Mouse (Mus musculus) ZHBTc4 (cell line): ENCODE results near the gene Olfr548-ps1.
"Not testable (repeated sequence)": the region's sequence is repeated elsewhere in the genome, so short reads cannot be mapped to it uniquely, and the experiment has no call there.

Source experiments
- DNase-seq: peaks from one replicate; pipeline ENCODE4 v3.0.0-alpha.2; 2011; ENCODE audit warnings: low read depth, low spot score

Olfr548-ps1 gene

DNA sequence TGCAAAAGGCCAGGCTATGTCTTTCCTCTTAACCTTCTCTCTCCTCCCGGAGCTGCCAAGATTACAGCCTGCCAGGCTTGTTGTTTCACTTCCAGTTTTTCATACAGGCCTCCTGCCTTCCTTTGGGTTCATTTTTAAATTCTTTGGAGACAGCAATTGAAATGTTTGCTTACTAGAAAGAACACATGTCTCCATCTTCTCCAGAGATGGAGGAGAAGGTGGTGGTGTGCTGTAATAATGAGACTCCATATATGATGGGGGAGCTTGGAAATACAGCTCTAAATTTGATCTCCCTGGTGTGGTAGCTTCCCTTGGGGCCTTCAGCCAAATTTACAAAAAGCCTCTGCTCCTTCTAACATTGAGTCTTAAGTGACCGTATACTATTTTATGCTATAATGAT lies at the start of gene Olfr548-ps1:
TSS of gene Olfr548-ps1 (plus strand) at position 301 of the 400 bp plus-strand sequence.
- no peak for DNase-seq

DNA sequence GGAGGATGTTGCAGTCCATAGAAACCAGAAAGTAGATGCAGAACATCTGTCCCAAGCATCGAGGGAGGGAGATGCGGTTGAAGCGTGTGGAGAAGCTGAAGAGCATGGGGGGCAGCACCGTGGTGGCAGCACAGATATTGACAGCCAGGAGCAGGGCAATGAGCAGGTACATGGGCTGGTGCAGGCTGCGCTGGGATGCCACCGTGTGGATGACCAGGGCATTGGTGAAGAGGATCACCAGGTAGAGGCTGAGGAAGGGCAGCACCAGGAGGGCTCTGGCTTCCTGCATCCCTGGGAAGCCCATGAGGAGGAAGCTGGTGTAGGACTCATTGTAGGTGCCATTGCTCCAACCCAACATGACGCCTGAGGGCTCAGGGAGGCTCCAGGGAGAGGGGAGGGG lies 46.3 kb upstream of the Olfr548-ps1 start:
- not testable (repeated sequence) for DNase-seq

DNA sequence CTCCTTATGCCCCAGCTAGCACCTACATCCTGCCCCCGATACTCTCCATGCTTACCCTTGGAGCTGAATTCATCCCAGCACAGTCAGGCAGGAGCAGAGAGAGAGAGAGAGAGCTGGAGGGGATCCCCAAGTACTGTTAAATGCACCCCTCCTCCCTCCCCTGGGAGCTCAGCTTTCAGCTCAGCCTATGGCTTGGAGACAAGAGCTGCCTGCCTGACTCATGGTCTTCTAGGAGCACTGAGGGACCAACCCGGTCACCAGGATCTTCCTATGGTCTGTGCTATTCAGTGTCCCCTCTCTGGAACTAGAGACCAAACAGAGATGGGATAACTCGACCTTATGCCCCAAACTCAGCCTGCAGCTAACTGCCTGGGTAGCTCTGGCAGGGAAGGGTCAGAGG lies 41.2 kb upstream of the Olfr548-ps1 start, which contains the start of gene Olfr545:
TSS of gene Olfr545 (minus strand) at position 101 of the 400 bp plus-strand sequence.
- no peak for DNase-seq

DNA sequence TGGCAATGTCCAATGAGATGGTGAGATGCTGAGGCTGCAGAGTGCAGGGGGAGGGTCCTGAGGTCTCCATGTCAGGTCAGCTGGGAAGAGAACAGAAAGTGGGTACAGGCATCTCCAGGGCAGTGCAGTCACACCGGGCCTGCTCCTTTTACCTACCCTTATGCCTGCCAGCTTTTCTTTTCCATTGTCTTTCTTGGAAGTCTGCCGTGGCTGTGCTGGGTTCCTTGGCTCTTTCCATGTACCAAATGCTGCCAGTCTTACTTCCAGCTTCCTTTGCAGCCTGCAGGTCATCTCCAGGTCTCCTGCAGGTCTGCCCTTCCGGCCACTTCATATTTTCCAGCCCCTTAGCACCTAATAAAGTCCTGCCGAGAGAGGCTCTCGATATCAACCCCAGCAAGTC lies 38.7 kb upstream of the Olfr548-ps1 start:
- no peak for DNase-seq

DNA sequence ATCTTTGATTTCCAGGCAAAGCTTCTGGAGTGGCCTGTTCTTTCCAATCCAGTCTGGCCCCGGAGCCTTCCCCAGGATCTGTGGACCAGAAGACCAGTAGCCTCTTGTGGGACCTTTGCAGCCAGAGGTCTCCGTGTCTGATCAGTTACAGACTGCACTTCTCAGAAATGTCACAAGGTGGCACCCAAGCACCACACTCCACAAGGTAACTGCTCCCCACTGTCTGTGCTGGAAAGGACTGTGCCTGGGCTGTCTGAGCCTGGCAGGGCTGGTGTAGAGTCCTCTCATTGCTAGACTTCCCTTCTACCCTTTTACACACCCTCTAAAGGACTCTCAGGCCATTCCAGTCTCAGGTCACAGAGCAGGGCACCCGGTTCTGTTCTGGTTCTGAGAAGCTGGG lies 33.8 kb upstream of the Olfr548-ps1 start:
- DNase-seq: peak; percentile 81

DNA sequence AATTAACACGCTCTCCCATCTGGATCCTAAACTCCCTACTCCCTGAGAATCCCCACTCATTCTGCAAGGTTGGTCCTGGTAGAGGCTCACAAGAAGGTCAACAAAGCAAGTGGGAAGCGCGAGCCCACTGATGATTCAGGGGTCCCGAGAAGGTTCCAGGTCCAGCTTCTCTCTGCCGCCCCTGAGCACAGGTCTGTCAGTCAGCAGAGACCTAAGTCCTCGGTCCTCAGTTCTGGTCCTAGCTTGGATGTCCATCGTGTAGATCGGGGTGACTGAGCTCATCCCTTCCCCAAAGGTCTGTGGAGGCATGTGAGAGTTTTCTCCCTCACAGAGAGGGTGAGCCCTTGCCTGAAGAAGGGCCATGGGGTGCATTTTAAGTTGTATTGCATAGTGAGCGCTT lies 32.6 kb upstream of the Olfr548-ps1 start:
- DNase-seq: no peak

DNA sequence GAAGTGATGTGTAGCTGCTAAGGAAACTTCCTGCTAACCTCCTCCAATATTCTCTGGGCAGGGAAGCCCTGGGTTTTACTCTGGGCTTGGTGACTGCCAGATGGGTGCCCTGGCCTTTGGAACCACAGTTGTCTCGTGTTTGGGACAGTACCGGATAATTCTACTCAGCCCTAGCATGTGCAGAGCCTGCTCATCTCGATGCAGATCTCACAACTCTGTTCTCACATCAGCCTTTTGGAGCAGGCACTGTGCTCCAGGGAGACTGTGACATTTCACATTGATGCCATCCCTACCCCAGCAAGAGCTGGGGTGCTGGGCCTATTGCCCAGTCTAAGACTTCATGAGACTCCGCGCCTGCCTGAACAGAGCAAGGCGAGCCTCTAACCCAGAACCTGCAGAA lies 32.0 kb upstream of the Olfr548-ps1 start:
- DNase-seq: no peak

DNA sequence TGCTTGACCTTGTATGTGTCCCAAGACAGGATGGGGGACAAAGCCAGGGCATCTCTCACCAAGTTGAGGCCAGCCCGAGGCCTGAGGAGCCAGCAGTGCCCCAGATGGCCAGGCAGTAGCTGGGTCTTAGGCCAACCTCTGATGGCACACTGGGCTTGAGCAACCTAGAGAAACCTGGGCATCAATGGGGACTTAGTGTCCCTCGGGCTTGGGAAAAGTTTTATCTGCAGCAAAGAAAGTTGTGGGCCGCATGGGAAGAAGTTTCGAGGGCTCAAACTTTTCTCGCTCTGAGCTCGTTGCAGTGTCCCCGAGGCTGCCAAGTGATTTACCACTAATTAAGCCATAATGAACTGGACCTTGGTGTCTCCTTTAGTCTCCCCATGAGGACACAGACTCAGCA lies 31.0 kb upstream of the Olfr548-ps1 start:
- no peak for DNase-seq

DNA sequence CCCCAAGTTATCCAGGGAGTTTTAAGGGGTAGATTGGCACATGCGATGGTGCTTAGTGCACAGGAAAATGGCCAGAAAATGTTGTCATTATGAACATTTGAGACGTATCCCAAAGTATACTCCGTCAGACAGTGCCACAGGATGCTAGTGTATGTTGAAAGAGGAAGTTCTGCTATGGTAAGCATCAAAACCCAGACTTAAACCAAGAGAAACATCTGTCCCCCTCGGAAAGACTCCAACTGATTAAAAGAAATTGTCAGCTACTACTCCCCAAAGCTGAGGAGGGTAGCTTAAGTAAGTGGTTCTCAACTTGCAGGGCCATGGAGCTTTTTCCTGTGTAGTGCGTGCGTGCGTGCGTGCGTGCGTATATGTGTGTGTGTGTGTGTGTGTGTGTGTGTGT lies 28.8 kb upstream of the Olfr548-ps1 start:
- DNase-seq: no peak

DNA sequence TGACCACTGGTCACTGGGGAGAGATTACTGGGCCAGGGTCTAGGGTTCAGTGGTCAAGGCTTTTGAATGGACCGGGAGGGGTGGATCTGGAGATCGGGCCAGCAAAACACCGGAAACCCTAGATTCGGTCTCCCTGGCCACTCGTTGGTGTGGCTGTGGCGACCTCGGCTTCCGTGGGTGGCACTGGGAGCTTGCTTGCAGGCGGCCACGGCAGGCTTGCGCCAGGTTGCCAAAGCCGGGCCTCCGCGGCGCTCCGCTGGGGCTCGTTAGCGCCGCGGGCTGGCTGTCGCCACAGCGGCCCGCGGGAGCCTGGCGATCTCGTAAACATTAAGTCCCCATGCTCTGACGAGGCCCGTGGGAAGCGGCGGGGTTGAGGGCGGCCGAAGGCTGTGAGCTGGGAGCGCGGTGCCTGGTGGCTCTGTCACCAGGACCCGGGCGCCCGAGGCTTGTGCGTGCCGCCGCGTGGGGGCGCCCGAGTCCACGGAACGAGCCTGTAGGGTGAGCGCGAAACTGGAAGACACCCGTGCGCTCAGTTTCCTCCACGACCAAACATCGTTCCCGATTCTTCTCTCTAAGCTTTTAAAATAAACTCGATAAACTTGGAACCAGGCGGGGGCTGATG lies 27.8 kb upstream of the Olfr548-ps1 start:
- peak; percentile 95 for DNase-seq

DNA sequence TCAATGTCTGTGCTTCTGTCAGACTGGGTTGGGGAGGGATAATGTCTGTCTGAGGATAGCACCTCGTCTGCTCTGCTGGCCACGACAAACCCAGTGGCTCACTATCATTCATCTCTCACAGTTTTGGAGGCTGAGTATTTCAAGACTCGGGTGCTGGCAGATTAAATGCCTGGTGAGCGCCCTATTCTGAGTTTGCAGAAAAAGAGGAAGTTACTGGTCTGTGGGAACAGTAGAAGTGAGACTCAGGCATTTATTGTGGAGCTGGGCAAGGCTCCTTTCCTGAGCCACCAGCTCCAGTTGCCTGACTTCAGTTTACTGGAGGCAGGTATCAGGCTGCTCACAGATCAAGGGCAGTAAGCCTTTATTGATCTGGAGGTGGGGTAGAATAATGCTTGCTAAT lies 26.6 kb upstream of the Olfr548-ps1 start:
- no peak for DNase-seq

DNA sequence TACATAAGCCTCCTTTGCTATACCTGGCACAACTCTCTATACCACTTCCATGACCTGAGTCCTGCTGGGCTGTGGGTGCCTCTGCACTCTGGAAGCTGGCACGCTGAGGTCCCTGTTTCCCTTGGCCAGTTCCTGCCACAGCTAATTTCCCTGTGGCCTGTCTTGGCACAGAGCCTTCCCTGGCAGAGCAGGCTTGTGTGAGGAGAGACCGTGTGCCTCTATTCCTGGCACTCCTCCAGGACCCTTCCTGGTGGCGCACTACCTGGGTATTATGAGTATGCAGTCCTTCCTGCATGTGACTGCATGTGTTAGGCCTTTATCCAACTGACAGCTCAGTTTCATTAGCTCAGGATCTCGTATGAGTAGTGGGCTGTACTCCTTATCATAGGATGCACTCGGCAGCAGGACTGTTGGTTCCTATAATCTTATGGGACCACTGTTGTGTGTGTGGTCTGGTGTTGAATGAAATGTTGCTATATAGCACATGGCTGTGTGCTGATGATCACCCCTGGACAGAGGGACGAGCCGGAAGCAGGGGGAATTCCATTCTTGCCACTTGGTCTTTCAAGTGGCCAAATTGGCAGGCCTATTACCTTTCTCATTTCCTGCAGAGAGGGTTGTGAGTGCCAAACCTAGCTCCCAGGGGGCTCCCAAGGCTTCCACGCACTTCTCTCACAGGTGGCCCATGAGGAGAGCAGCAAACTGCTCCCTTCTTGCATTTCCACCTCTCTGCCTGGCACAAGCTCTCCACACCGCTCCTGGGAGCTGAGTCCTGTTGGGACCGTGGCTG lies 24.2 kb upstream of the Olfr548-ps1 start:
- DNase-seq: no peak

DNA sequence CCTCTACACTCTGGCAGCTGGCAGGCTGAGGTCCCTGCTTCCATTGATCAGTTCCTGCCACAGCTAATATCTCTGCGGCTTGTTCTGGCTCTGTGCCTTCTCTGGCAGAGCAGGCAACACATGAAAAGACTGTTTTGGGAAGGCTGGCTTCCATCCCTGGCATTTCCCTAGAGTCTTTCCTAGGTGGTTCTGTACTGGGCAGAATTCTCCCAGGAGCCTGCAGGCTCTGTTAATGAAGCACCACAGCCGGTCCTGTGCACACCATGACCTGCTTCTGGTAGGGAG lies 23.7 kb upstream of the Olfr548-ps1 start:
- DNase-seq: no peak

DNA sequence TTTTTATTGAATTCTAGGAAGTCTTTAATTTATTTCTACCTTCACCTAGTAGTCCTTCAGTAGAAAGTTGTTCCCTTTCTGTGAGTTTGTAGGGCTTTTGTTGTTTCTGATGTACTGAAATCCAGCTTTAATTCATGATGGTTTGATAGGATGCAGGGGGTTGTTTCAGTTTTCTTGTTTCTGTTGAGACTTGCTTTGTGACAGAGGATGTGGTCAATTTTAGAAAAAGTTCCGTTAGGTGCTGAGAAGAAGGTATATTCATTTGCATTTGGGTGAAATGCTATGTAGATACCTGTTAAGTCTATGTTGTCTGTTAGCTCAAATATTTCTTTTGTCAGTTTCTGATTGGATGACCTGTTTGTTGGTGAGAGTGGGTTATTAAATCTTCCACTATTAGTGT lies 11.6 kb upstream of the Olfr548-ps1 start:
- no peak for DNase-seq

DNA sequence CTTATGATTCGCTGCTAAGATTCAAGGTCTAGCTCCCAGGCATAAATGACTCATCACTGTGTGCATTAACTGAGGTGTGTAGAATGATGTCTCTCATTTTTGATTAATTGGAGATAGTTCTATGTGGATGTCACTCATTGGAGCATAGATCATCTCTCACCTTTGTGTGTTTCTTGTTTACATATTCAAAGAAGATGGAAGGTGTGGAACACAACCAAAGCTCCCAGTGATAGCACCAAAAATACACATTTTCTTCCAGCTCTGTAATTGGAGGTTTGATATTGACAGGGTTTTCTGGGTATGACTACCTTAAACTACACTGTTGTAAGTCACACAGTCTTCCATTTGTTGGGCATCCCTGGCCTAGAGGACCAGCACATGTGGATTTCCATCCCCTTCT lies 6.2 kb upstream of the Olfr548-ps1 start, which contains the start of gene Olfr547:
TSS of gene Olfr547 (plus strand) at position 301 of the 400 bp plus-strand sequence.
- DNase-seq: no peak

DNA sequence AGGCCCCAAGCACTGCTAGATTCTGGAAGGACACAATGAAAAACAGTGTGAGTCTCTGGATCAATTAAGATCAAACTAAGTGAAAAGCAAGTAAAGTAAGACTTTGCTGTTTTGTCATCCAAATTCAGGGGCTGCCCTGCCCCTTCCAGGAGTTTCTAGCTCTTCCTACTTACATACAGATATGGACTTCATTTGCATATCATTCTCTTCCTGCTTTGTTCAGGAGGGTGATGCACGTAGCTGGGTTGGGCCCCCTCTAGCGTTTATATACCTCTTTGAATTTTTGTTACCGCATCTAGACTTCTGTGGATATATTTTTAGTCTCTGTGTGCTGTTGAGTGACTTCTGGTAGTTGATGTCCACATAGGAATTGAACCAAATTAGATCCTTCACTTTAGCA lies 555 bp downstream of the Olfr548-ps1 start:
- peak; percentile 44 for DNase-seq

DNA sequence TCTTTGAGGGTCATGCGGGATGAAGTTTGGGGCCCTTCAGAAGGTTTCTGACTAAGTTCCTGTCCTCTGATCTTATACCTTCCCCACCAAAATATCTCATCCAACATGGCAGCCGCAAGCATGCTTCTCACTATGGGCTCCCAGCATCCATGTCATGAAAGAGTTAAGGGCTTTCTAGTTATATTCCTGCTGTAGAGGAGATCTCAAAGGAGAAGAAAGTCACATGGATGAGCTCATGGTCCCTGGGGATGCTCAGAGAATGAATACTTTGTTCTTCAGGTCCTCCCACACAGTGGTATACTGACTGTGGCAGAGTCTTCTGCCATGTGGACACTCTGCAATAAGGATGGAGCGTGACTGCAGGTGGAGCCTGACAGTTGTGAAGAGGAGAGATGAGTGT lies 8.9 kb downstream of the Olfr548-ps1 start, which contains the start of gene Olfr549:
TSS of gene Olfr549 (plus strand) at position 301 of the 400 bp plus-strand sequence.
- DNase-seq: no peak

DNA sequence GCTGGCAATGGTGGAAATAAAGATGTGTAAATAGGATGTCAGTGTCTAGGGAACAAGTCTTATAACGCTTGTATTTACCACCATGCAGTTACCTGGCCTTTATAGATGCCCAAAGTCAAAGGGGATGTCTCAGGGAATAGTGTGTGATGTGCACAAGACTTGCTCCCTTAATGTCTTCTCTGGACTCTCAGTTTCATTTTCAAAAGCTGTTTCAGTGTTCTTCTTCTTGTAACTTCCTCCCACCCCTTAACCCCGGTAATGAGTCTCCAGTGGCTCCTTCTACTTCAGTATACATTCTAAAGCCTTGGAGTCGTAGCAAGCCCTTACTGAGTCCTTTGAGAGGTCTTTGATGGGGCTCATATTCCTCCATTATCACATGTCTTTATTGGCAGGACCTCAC lies 12.6 kb downstream of the Olfr548-ps1 start:
- DNase-seq: no peak

DNA sequence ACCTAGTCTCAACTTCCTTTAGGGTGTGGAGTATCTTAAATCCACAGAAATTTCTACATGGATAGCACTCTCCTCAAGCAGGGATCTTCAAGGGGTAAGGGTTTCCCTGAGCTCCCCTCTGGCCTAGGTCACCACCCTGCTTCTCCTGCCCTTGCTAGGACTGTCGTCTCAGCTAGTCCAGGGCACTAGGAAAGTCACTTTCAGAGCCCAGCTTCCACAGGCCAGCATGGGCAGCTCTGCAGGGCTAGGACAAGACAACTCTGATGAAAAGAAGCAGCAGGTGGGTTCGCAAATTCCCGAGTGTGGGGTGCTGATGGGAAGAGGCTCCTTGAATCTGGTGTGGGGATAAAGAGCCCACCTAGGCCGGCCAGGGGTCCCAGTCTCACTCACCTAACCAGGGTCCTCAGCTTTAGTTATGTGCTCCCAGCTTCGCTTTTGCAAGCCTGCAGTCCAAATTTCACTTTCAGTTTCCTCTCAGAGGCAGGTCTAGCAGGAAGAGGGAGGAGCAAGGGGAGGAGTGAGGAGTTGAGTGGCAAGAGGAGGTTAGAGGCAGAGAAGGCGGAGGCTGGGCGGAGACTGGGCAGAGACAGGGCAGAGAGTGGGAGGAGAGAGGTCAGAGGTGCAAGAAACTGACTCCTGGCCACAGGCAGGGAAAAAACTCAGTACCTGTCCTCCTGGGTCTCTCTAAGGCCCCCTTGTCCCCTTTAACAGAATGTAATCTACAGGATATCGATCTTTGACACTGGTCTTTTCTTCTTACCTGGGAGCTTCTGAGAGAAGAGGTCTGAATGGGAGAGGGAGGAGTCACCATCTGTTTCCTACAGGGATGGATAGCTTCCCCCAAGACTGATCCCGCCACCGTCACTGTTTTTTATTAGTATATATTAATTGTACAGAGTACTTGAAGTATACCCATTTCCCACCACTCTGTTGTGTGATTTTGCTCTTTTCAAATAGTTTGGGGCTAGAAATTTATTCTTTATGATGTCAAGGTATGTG lies 24.6 kb downstream of the Olfr548-ps1 start, which contains the start of gene Trim21:
TSS of gene Trim21 (minus strand) at position 488 of the 999 bp plus-strand sequence.
- peak; percentile 86 for DNase-seq

DNA sequence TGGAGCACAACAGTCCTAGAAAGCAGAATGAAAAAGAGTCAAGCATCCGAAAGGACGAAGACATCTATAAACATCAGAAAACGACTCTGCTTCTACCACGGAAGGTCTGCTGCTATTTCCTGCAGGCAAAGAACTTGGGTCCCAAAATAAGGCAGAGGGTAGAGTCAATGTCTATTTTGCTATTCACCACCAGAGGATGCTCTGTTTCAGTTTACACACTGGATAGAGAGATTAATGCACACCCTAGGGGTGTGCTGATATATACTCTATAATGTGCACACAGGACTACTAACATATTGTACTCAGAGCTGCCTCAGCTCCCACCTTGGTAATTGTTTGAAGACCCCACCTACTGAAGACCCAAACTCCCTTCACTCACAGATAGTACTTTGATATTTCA lies 25.5 kb downstream of the Olfr548-ps1 start:
- DNase-seq: no peak

DNA sequence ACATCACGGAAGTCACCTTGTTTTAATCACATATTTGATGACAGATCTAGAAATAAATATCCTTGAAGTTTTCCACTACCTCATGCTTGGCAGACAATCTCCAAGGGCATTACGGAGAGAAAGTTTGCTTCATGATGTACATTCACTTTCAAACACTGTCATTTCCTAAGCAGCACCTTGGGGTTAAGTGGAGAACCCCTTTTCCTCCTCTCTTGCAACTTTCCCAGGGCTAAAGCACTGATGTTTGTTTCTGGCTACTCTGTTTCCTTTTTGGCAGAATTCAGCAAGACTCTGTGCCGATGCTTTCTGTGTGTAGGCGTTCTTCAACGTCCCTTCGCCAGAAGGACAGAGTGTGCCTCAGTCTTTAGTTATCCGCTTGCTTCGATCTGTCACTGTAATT lies 30.4 kb downstream of the Olfr548-ps1 start, which contains the start of gene Olfr550:
TSS of gene Olfr550 (plus strand) at position 301 of the 400 bp plus-strand sequence.
- no peak for DNase-seq
